Mouse (Mus musculus) liver, adult 2 months (tissue): ENCODE results near the gene Itih3. TPM values are rescaled to one million over a fixed set of nuclear protein-coding genes. Genes with fewer than 3 reads are reported as not detected.
A peak's percentile ranks its signal among the peaks of the same experiment; 100 is the strongest.

Experiments
- DNase-seq: peaks from one replicate; pipeline ENCODE4 v3.0.0-alpha.2; 2011; ENCODE audit warnings: low read depth, low spot score; ENCODE audit errors: extremely low read depth
- H3K27ac ChIP-seq: fragments of 200-500 bp; replicated peaks from 2 replicates; pipeline ENCODE4 v1.5.1; 2012; ENCODE audit warnings: low read depth, mild to moderate bottlenecking, control low read depth, inconsistent platforms, low read length; ENCODE audit not compliant: insufficient read depth
- H3K27me3 ChIP-seq: fragments of 200-500 bp; 2 replicates; pipeline ENCODE4 v1.6.1; 2012; ENCODE audit warnings: mild to moderate bottlenecking, moderate library complexity, low read length, inconsistent platforms; ENCODE audit not compliant: control insufficient read depth, insufficient read depth
- H3K36me3 ChIP-seq: fragments of 200-500 bp; 2 replicates; pipeline ENCODE4 v1.6.1; 2012; ENCODE audit warnings: low read length, inconsistent platforms; ENCODE audit not compliant: control insufficient read depth, insufficient read depth
- H3K4me1 ChIP-seq: fragments of 200-500 bp; 2 replicates; pipeline ENCODE4 v1.6.1; 2011; ENCODE audit warnings: low read length; ENCODE audit not compliant: control insufficient read depth, insufficient read depth
- H3K4me3 ChIP-seq: fragments of 200-500 bp; 2 replicates; pipeline ENCODE4 v1.5.1; 2011; ENCODE audit warnings: low read depth, mild to moderate bottlenecking, control low read depth, low read length, moderate library complexity; ENCODE audit not compliant: insufficient read depth
- H3K79me2 ChIP-seq: fragments of 200-500 bp; 2 replicates; pipeline ENCODE4 v1.6.1; 2012; ENCODE audit warnings: inconsistent platforms, mild to moderate bottlenecking, low read length, moderate library complexity; ENCODE audit not compliant: control insufficient read depth, insufficient read depth
- H3K9ac ChIP-seq: fragments of 200-500 bp; 2 replicates; pipeline ENCODE4 v1.6.1; 2012; ENCODE audit warnings: low read depth, mild to moderate bottlenecking, control low read depth, inconsistent platforms, low read length
- CTCF ChIP-seq: fragments of 200-500 bp; IDR thresholded peaks from 2 replicates; pipeline ENCODE4 v1.5.1; 2011; ENCODE audit warnings: low read depth, low read length, control low read depth
- POLR2A ChIP-seq: fragments of 200-500 bp; IDR thresholded peaks from 2 replicates; pipeline ENCODE4 v1.6.1; 2011; ENCODE audit warnings: low read length, control low read depth; ENCODE audit not compliant: insufficient read depth; ENCODE audit errors: extremely low read depth
- WGBS: fragments of 180-500 bp; shearing (Covaris S2); methylation state at CpG from one replicate; pipeline ENCODE4 v1.1.7; 2018; 5-methylcytosine and 5-hydroxymethylcytosine counted together
- polyA plus RNA-seq: library from polyadenylated mRNA; depleted of rRNA; stranded (reverse); fragments of >200 nt; gene quantifications from 2 replicates; pipeline ENCODE4 v1.2.3, GENCODE M21; 2012
- total RNA-seq: library from RNA; depleted of rRNA; stranded (reverse); fragments of >200 nt; gene quantifications from 2 replicates; pipeline ENCODE4 v1.2.3, GENCODE M21; 2014

The Itih3 gene
- total and polyA plus RNA-seq, 2 experiments, result 492 to 603 TPM

GRCm38 (mm10) chr14:30925492-30925891 is 1.9 kb upstream of the Itih3 start:
- Histone ChIP-seq H3K27me3 (no peaks in the 10 kb centered on the region), H3K79me2 (peaks cover 4% of the 10 kb centered on the region; the same call in 1 of the 2 replicates), H3K4me3 (no peak overlapping the region), H3K36me3 (peaks cover 19% of the 10 kb centered on the region), H3K9ac (no peak overlapping the region), H3K4me1 (peaks cover 27% of the 10 kb centered on the region), H3K27ac (peak overlapping the region; percentile 84)
- TF ChIP-seq CTCF, result no peak
- WGBS, result 28% methylated on average over 3 of the region's 3 CpGs
- peak; percentile 78 for DNase-seq

GRCm38 (mm10) chr14:30922053-30922670 is 1.4 kb downstream of the Itih3 start:
- TF ChIP-seq CTCF (no peak), POLR2A (no peak)
- H3K27ac ChIP-seq, result peak overlapping the region; percentile 94

GRCm38 (mm10) chr14:30916516-30916915 is 7.0 kb downstream of the Itih3 start:
- no peak overlapping the region for H3K27ac ChIP-seq
- no peaks in the 10 kb centered on the region for H3K27me3 ChIP-seq
- peaks cover 1% of the 10 kb centered on the region; the same call in 1 of the 2 replicates for H3K79me2 ChIP-seq
- peaks cover 27% of the 10 kb centered on the region for H3K4me1 ChIP-seq
- TF ChIP-seq CTCF (no peak), POLR2A (no peak)
- H3K36me3 ChIP-seq, result peaks cover 86% of the 10 kb centered on the region
- H3K9ac ChIP-seq, result no peak overlapping the region
- no peak overlapping the region for H3K4me3 ChIP-seq
- DNase-seq, result no peak
- 92% methylated on average over 1 of the region's 1 CpGs for WGBS

More at GRCm38 (mm10) chr14:30922053-30922670, 1.4 kb downstream of the Itih3 start:
- H3K9ac ChIP-seq, result peak overlapping the region; percentile 80
- DNase-seq, result peak; percentile 66
- H3K27me3 ChIP-seq, result no peaks in the 10 kb centered on the region
- H3K36me3 ChIP-seq, result peaks cover 35% of the 10 kb centered on the region
- H3K4me1 ChIP-seq, result peaks cover 35% of the 10 kb centered on the region
- H3K79me2 ChIP-seq, result peaks cover 4% of the 10 kb centered on the region; the same call in 1 of the 2 replicates
- H3K4me3 ChIP-seq, result peak overlapping the region; percentile 67
- 10% methylated on average over 8 of the region's 8 CpGs for WGBS

GRCm38 (mm10) chr14:30913404-30913803 is 10.2 kb downstream of the Itih3 start:
- H3K79me2 ChIP-seq, result no peaks in the 10 kb centered on the region
- H3K9ac ChIP-seq, result no peak overlapping the region
- no peaks in the 10 kb centered on the region for H3K27me3 ChIP-seq
- peaks cover 81% of the 10 kb centered on the region for H3K36me3 ChIP-seq
- TF ChIP-seq POLR2A, result no peak
- no peak for TF ChIP-seq CTCF
- DNase-seq, result no peak
- H3K27ac ChIP-seq, result peak overlapping the region; percentile 1; the same call in 1 of the 2 replicates
- WGBS, result 57% methylated on average over 5 of the region's 5 CpGs
- peaks cover 18% of the 10 kb centered on the region; the same call in 1 of the 2 replicates for H3K4me1 ChIP-seq
- no peak overlapping the region for H3K4me3 ChIP-seq

- H3K27ac ChIP-seq, result 0 out of 2 replicates have a peak overlapping the region, but pooled peaks have one; percentile 1
- H3K4me3 ChIP-seq, result no peak overlapping the region
- no peaks in the 10 kb centered on the region for H3K27me3 ChIP-seq
- TF ChIP-seq CTCF (no peak), POLR2A (no peak)
- H3K79me2 ChIP-seq, result no peaks in the 10 kb centered on the region
- H3K36me3 ChIP-seq, result peaks cover 73% of the 10 kb centered on the region
- H3K4me1 ChIP-seq, result peaks cover 19% of the 10 kb centered on the region; the same call in 1 of the 2 replicates
- H3K9ac ChIP-seq, result no peak overlapping the region
- WGBS, result 70% methylated on average over 8 of the region's 8 CpGs
- no peak for DNase-seq
Observed at GRCm38 (mm10) chr14:30912641-30913040, 10.9 kb downstream of the Itih3 start.

- DNase-seq, result no peak
- Histone ChIP-seq H3K9ac (no peak overlapping the region), H3K4me1 (peaks cover 20% of the 10 kb centered on the region), H3K4me3 (no peak overlapping the region), H3K79me2 (no peaks in the 10 kb centered on the region), H3K36me3 (peaks cover 58% of the 10 kb centered on the region), H3K27ac (no peak overlapping the region), H3K27me3 (no peaks in the 10 kb centered on the region)
- TF ChIP-seq CTCF (no peak), POLR2A (no peak)
- WGBS, result 69% methylated on average over 8 of the region's 8 CpGs
Observed at GRCm38 (mm10) chr14:30911141-30911540, 12.4 kb downstream of the Itih3 start.
